Mouse (Mus musculus): ENCODE data around the gene Ifitm6.

GRCm38 (mm10) chr7:141058601-141059341 is 41.0 kb upstream of the Ifitm6 start:
- TF ChIP-seq E2F4 (IDR thresholded peaks at IDR 0.05; ENCODE audit: insufficient read depth) (no peak), POLR2A (IDR thresholded peaks at IDR 0.05; ENCODE audit: insufficient read length, low read depth) (no peak), MAX (IDR thresholded peaks at IDR 0.05; ENCODE audit: low read depth) (no peak), USF1 (IDR thresholded peaks at IDR 0.05; ENCODE audit: low read depth) (no peak), CEBPB (IDR thresholded peaks at IDR 0.05; ENCODE audit: insufficient read depth, poor library complexity, severe bottlenecking) (no peak), POLR2AphosphoS2 (IDR thresholded peaks at IDR 0.05; ENCODE audit: insufficient read length, low read depth) (no peak)
